Mouse (Mus musculus) embryonic facial prominence, embryonic 13.5 days (tissue): ENCODE data around the gene Nab1. TPM values are rescaled to one million over a fixed set of nuclear protein-coding genes. Genes with fewer than 3 reads are reported as not detected.

ENCODE experiments used
- ATAC-seq: fragments of 200-750 bp; cut with Nextera tagmentation; 2 replicates; pipeline ENCODE4 v1.8.0; 2017; ENCODE audit warnings: low read depth; ENCODE audit not compliant: insufficient number of reproducible peaks, insufficient read depth, low FRiP score, low TSS enrichment
- H3K27ac ChIP-seq: fragments of 300-500 bp; sonication (generic); 2 replicates; pipeline ENCODE4 v1.5.1; 2015; ENCODE audit warnings: moderate library complexity, mild to moderate bottlenecking, inconsistent platforms
- H3K27me3 ChIP-seq: fragments of 300-500 bp; sonication (generic); 2 replicates; pipeline ENCODE4 v1.6.1; 2015; ENCODE audit warnings: mild to moderate bottlenecking, inconsistent platforms
- H3K36me3 ChIP-seq: fragments of 300-500 bp; sonication (generic); 2 replicates; pipeline ENCODE4 v1.6.1; 2015; ENCODE audit warnings: mild to moderate bottlenecking, inconsistent platforms
- H3K4me1 ChIP-seq: fragments of 300-500 bp; sonication (generic); 2 replicates; pipeline ENCODE4 v1.6.1; 2015; ENCODE audit warnings: inconsistent platforms
- H3K4me2 ChIP-seq: fragments of 300-500 bp; sonication (generic); 2 replicates; pipeline ENCODE4 v1.6.1; 2015; ENCODE audit warnings: moderate library complexity, mild to moderate bottlenecking, inconsistent platforms
- H3K4me3 ChIP-seq: fragments of 300-500 bp; sonication (generic); 2 replicates; pipeline ENCODE4 v1.5.1; 2015; ENCODE audit warnings: mild to moderate bottlenecking, inconsistent platforms
- H3K9ac ChIP-seq: fragments of 300-500 bp; sonication (generic); 2 replicates; pipeline ENCODE4 v1.6.1; 2015; ENCODE audit warnings: mild to moderate bottlenecking, inconsistent platforms
- H3K9me3 ChIP-seq: fragments of 300-500 bp; sonication (generic); 2 replicates; pipeline ENCODE4 v1.6.1; 2016; ENCODE audit warnings: inconsistent platforms
- WGBS: fragments of 180-500 bp; shearing (Covaris S2); methylation state at CpG from one replicate; pipeline ENCODE4 v1.1.7; 2015; ENCODE audit warnings: mixed read lengths; 5-methylcytosine and 5-hydroxymethylcytosine counted together
- polyA plus RNA-seq: library from polyadenylated mRNA; unstranded; fragments of >200 nt; fragmentation: Nextera tagmentation; extraction: Ambion mirVana; gene quantifications from 2 replicates; pipeline ENCODE4 v1.2.1, GENCODE M21; 2015

Nab1 gene
- polyA plus RNA-seq, 1 experiment from 2014 or later = 9.3 TPM

GRCm38 (mm10) chr1:52511788-52512425 lies 11.4 kb upstream of the Nab1 start:
- no peaks in the 10 kb centered on the region for H3K9me3 ChIP-seq
- H3K4me3 ChIP-seq = no peak overlapping the region
- H3K4me2 ChIP-seq = no peak overlapping the region
- WGBS = 73% methylated on average over 1 of the region's 1 CpGs
- no peaks in the 10 kb centered on the region for H3K27me3 ChIP-seq
- no peak overlapping the region for H3K27ac ChIP-seq
- no peak for ATAC-seq
- H3K9ac ChIP-seq = no peak overlapping the region
- no peaks in the 10 kb centered on the region for H3K36me3 ChIP-seq
- no peaks in the 10 kb centered on the region for H3K4me1 ChIP-seq

- no peak for ATAC-seq
- 31% methylated on average over 1 of the region's 1 CpGs for WGBS
Observed at GRCm38 (mm10) chr1:52506211-52506610, 5.7 kb upstream of the Nab1 start.

GRCm38 (mm10) chr1:52502296-52502695 lies 1.8 kb upstream of the Nab1 start:
- Histone ChIP-seq H3K9ac (no peak overlapping the region), H3K4me3 (no peak overlapping the region), H3K27ac (no peak overlapping the region), H3K4me2 (no peak overlapping the region), H3K9me3 (no peaks in the 10 kb centered on the region), H3K27me3 (no peaks in the 10 kb centered on the region), H3K36me3 (no peaks in the 10 kb centered on the region), H3K4me1 (peaks cover 7% of the 10 kb centered on the region; the same call in 1 of the 2 replicates)
- WGBS = 39% methylated on average over 4 of the region's 4 CpGs
- no peak for ATAC-seq

More at GRCm38 (mm10) chr1:52506211-52506610, 5.7 kb upstream of the Nab1 start:
- Histone ChIP-seq H3K36me3 (no peaks in the 10 kb centered on the region), H3K4me3 (no peak overlapping the region), H3K9me3 (no peaks in the 10 kb centered on the region), H3K4me2 (no peak overlapping the region), H3K9ac (no peak overlapping the region), H3K27me3 (no peaks in the 10 kb centered on the region), H3K4me1 (no peaks in the 10 kb centered on the region), H3K27ac (no peak overlapping the region)

- Histone ChIP-seq H3K27me3 (no peaks in the 10 kb centered on the region), H3K4me1 (peaks cover 7% of the 10 kb centered on the region; the same call in 1 of the 2 replicates), H3K4me3 (no peak overlapping the region), H3K27ac (no peak overlapping the region), H3K4me2 (no peak overlapping the region), H3K9me3 (no peaks in the 10 kb centered on the region), H3K9ac (no peak overlapping the region), H3K36me3 (no peaks in the 10 kb centered on the region)
- no peak for ATAC-seq
- WGBS = 49% methylated on average over 10 of the region's 10 CpGs
Observed at GRCm38 (mm10) chr1:52501688-52502133, 1.2 kb upstream of the Nab1 start.

- H3K9me3 ChIP-seq = no peaks in the 10 kb centered on the region
- H3K36me3 ChIP-seq = no peaks in the 10 kb centered on the region
- peak overlapping the region; percentile 78 for H3K4me2 ChIP-seq
- H3K27ac ChIP-seq = peak overlapping the region; percentile 74; the same call in 1 of the 2 replicates
- no peaks in the 10 kb centered on the region for H3K27me3 ChIP-seq
- WGBS = 44% methylated on average over 1 of the region's 1 CpGs
- peaks cover 7% of the 10 kb centered on the region; the same call in 1 of the 2 replicates for H3K4me1 ChIP-seq
- no peak for ATAC-seq
- peak overlapping the region; percentile 80 for H3K4me3 ChIP-seq
- H3K9ac ChIP-seq = no peak overlapping the region
Observed at GRCm38 (mm10) chr1:52501090-52501489, 611 bp upstream of the Nab1 start.

- H3K9me3 ChIP-seq = no peaks in the 10 kb centered on the region
- H3K4me1 ChIP-seq = peaks cover 15% of the 10 kb centered on the region
- peak overlapping the region; percentile 87 for H3K9ac ChIP-seq
- WGBS = under 1% methylated on average over 61 of the region's 68 CpGs
- H3K4me2 ChIP-seq = peak overlapping the region; percentile 78
- H3K27me3 ChIP-seq = no peaks in the 10 kb centered on the region
- peak overlapping the region; percentile 74 for H3K27ac ChIP-seq
- H3K36me3 ChIP-seq = no peaks in the 10 kb centered on the region
- peak overlapping the region; percentile 80 for H3K4me3 ChIP-seq
- peak; percentile 61 for ATAC-seq
Observed at GRCm38 (mm10) chr1:52499601-52500313, 722 bp downstream of the Nab1 start.

GRCm38 (mm10) chr1:52498786-52499450 lies 1.6 kb downstream of the Nab1 start:
- H3K36me3 ChIP-seq = no peaks in the 10 kb centered on the region
- H3K27me3 ChIP-seq = no peaks in the 10 kb centered on the region
- no peaks in the 10 kb centered on the region for H3K9me3 ChIP-seq
- H3K4me2 ChIP-seq = peak overlapping the region; percentile 78
- peaks cover 15% of the 10 kb centered on the region for H3K4me1 ChIP-seq
- no peak overlapping the region for H3K27ac ChIP-seq
- WGBS = 9% methylated on average over 6 of the region's 6 CpGs
- no peak overlapping the region for H3K9ac ChIP-seq
- ATAC-seq = no peak
- H3K4me3 ChIP-seq = peak overlapping the region; percentile 80

- Histone ChIP-seq H3K27me3 (no peaks in the 10 kb centered on the region), H3K9me3 (no peaks in the 10 kb centered on the region), H3K4me2 (no peak overlapping the region), H3K27ac (no peak overlapping the region), H3K4me1 (0 out of 2 replicates have a peak, but pooled peaks cover 2% of the 10 kb centered on the region), H3K4me3 (no peak overlapping the region), H3K9ac (no peak overlapping the region), H3K36me3 (0 out of 2 replicates have a peak, but pooled peaks cover 13% of the 10 kb centered on the region)
- no peak for ATAC-seq
- WGBS = 72% methylated on average over 7 of the region's 7 CpGs
Observed at GRCm38 (mm10) chr1:52489538-52490181, 10.8 kb downstream of the Nab1 start.

GRCm38 (mm10) chr1:52484980-52485379 lies 15.5 kb downstream of the Nab1 start:
- no peaks in the 10 kb centered on the region for H3K27me3 ChIP-seq
- H3K9me3 ChIP-seq = no peaks in the 10 kb centered on the region
- H3K27ac ChIP-seq = no peak overlapping the region
- H3K4me3 ChIP-seq = no peak overlapping the region
- ATAC-seq = no peak
- H3K4me2 ChIP-seq = no peak overlapping the region
- no peaks in the 10 kb centered on the region for H3K4me1 ChIP-seq
- no peak overlapping the region for H3K9ac ChIP-seq
- WGBS = 90% methylated on average over 4 of the region's 4 CpGs
- H3K36me3 ChIP-seq = 0 out of 2 replicates have a peak, but pooled peaks cover 13% of the 10 kb centered on the region

- no peak overlapping the region for H3K27ac ChIP-seq
- no peak overlapping the region for H3K4me2 ChIP-seq
- no peaks in the 10 kb centered on the region for H3K27me3 ChIP-seq
- H3K4me1 ChIP-seq = no peaks in the 10 kb centered on the region
- no peak overlapping the region for H3K9ac ChIP-seq
- no peak for ATAC-seq
- no peak overlapping the region for H3K4me3 ChIP-seq
- peaks cover 16% of the 10 kb centered on the region; the same call in 1 of the 2 replicates for H3K36me3 ChIP-seq
- no peaks in the 10 kb centered on the region for H3K9me3 ChIP-seq
- 88% methylated on average over 1 of the region's 1 CpGs for WGBS
Observed at GRCm38 (mm10) chr1:52474291-52474690, 26.2 kb downstream of the Nab1 start.

- H3K4me3 ChIP-seq = no peak overlapping the region
- no peak overlapping the region for H3K9ac ChIP-seq
- no peaks in the 10 kb centered on the region for H3K27me3 ChIP-seq
- no peak overlapping the region for H3K27ac ChIP-seq
- ATAC-seq = no peak
- WGBS = 32% methylated on average over 7 of the region's 7 CpGs
- H3K4me2 ChIP-seq = no peak overlapping the region
- H3K9me3 ChIP-seq = no peaks in the 10 kb centered on the region
- H3K4me1 ChIP-seq = no peaks in the 10 kb centered on the region
- peaks cover 10% of the 10 kb centered on the region; the same call in 1 of the 2 replicates for H3K36me3 ChIP-seq
Observed at GRCm38 (mm10) chr1:52470811-52471489, 29.5 kb downstream of the Nab1 start.
